Mouse (Mus musculus) heart, embryonic 15.5 days (tissue): Measurements from ENCODE around the gene Sel1l2. TPM values are rescaled to one million over a fixed set of nuclear protein-coding genes. Genes with fewer than 3 reads are reported as not detected.
A peak's percentile ranks its signal among the peaks of the same experiment; 100 is the strongest.
"Not testable (repeated sequence)": the region's sequence is repeated elsewhere in the genome, so short reads cannot be mapped to it uniquely, and the experiment has no call there.

Experiments used
- ATAC-seq: fragments of 200-750 bp; cut with Nextera tagmentation; replicated peaks from 2 replicates; pipeline ENCODE4 v1.8.0; 2017; ENCODE audit warnings: low read depth, moderate TSS enrichment; ENCODE audit not compliant: insufficient number of reproducible peaks, insufficient read depth, low FRiP score
- H3K27ac ChIP-seq: fragments of 300-500 bp; sonication (generic); 2 replicates; pipeline ENCODE4 v1.5.1; 2015; ENCODE audit warnings: mild to moderate bottlenecking, inconsistent platforms
- H3K27me3 ChIP-seq: fragments of 300-500 bp; sonication (generic); 2 replicates; pipeline ENCODE4 v1.6.1; 2015; ENCODE audit warnings: inconsistent platforms
- H3K36me3 ChIP-seq: fragments of 300-500 bp; sonication (generic); 2 replicates; pipeline ENCODE4 v1.6.1; 2015; ENCODE audit warnings: mild to moderate bottlenecking, inconsistent platforms
- H3K4me1 ChIP-seq: fragments of 300-500 bp; sonication (generic); replicated peaks from 2 replicates; pipeline ENCODE4 v1.6.1; 2015; ENCODE audit warnings: inconsistent platforms
- H3K4me2 ChIP-seq: fragments of 300-500 bp; sonication (generic); 2 replicates; pipeline ENCODE4 v1.6.1; 2015; ENCODE audit warnings: inconsistent platforms, mild to moderate bottlenecking, moderate library complexity
- H3K4me3 ChIP-seq: fragments of 300-500 bp; sonication (generic); 2 replicates; pipeline ENCODE4 v1.5.1; 2015; ENCODE audit warnings: mild to moderate bottlenecking, inconsistent platforms
- H3K9ac ChIP-seq: fragments of 300-500 bp; sonication (generic); 2 replicates; pipeline ENCODE4 v1.6.1; 2015; ENCODE audit warnings: mild to moderate bottlenecking, inconsistent platforms
- H3K9me3 ChIP-seq: fragments of 300-500 bp; sonication (generic); replicated peaks from 2 replicates; pipeline ENCODE4 v1.6.1; 2016; ENCODE audit warnings: inconsistent platforms
- WGBS: fragments of 180-500 bp; shearing (Covaris S2); methylation state at CpG from one replicate; pipeline ENCODE4 v1.1.7; 2015; ENCODE audit warnings: mixed read lengths; 5-methylcytosine and 5-hydroxymethylcytosine counted together
- polyA plus RNA-seq: library from polyadenylated mRNA; unstranded; fragments of >200 nt; fragmentation: Nextera tagmentation; extraction: Ambion mirVana; gene quantifications from 2 replicates; pipeline ENCODE4 v1.2.1, GENCODE M21; 2015

The Sel1l2 gene
- polyA plus RNA-seq, 1 experiment from 2014 or later: not detected

DNA sequence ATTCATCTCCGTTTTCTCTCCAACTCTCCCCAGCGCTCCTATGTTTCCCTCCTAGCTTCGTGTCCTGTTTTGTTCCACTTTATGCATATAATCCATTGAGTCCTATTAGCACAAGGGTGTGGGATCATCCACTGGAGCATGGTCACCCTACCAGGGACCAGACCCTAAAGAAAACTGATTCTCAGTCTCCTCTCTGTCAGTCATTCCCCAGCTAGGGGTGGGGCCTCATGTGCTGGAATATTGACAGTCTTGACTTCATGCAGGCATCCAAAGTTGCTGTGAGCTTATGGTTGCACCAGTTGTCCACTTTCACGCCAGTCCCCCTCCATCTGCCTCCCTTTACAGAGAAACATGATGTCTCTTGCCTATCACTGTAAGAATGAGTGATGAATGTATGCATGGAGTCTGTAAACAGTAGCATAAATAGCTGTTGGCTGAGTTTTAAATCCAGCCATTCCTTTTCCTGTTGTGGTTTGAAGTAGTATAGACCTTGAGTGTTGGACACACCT is 174.9 kb downstream of the Sel1l2 start:
- Histone ChIP-seq H3K4me2 (no peak overlapping the region), H3K4me3 (no peak overlapping the region), H3K4me1 (peaks cover 5% of the 10 kb centered on the region), H3K27ac (no peak overlapping the region), H3K9ac (no peak overlapping the region), H3K27me3 (no peaks in the 10 kb centered on the region), H3K9me3 (no peaks in the 10 kb centered on the region), H3K36me3 (no peaks in the 10 kb centered on the region)
- ATAC-seq: no peak
- whole genome bisulfite sequencing: 90% methylated on average over 4 of the region's 4 CpGs

DNA sequence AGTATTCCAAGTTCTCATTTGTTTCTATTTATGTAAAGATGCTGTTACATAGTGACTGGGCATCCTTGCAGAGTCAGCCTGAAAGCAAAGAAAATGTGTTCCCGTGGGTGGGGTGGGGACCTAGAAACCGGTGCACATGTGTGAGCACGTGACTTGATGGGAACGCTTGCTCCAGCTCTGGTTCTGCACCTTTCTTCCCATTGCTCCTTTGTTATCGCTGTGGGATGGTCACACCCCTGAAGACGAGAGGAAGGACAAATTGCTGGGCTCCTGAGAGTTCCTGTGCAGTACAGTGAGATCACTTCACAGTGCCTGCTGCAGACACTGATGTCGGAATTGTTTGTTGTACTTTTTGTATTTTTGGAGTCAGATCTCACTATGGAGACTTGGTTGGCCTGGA is 185.8 kb downstream of the Sel1l2 start:
- no peak for ATAC-seq
- H3K4me3 ChIP-seq: no peak overlapping the region

DNA sequence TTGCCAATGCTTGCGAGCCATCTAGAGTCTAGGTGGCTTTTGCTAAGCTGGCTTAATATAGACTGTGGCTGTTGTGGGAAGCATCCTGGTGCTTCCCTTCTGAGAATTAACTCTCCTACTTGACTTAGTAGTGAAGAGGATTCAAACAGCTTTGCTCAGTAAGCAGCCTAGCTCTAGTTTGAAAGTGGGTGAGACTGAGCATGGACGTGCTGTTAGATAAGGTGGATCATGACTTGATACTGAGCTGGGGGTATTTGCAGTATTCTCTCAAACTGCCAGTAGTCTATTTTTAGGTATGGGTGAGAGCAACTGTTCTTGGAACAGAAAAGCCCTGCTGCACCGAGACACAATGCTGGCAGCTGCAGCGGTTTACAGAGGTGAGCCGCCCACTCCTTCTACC is 186.9 kb downstream of the Sel1l2 start:
- Histone ChIP-seq H3K36me3 (peaks cover 26% of the 10 kb centered on the region), H3K4me2 (peak overlapping the region; percentile 49), H3K9me3 (no peaks in the 10 kb centered on the region), H3K4me1 (peaks cover 11% of the 10 kb centered on the region), H3K27ac (peak overlapping the region; percentile 80), H3K9ac (peak overlapping the region; percentile 25; the same call in 1 of the 2 replicates), H3K4me3 (peak overlapping the region; percentile 21; the same call in 1 of the 2 replicates), H3K27me3 (no peaks in the 10 kb centered on the region)
- peak; percentile 58; the same call in 1 of the 2 replicates for ATAC-seq
- 47% methylated on average over 5 of the region's 5 CpGs for WGBS

More for the DNA sequence above, 185.8 kb downstream of the Sel1l2 start:
- Histone ChIP-seq H3K4me2 (no peak overlapping the region), H3K9me3 (no peaks in the 10 kb centered on the region), H3K4me1 (peaks cover 11% of the 10 kb centered on the region), H3K27ac (no peak overlapping the region), H3K36me3 (peaks cover 22% of the 10 kb centered on the region), H3K9ac (no peak overlapping the region), H3K27me3 (no peaks in the 10 kb centered on the region)
- 88% methylated on average over 7 of the region's 7 CpGs for WGBS

DNA sequence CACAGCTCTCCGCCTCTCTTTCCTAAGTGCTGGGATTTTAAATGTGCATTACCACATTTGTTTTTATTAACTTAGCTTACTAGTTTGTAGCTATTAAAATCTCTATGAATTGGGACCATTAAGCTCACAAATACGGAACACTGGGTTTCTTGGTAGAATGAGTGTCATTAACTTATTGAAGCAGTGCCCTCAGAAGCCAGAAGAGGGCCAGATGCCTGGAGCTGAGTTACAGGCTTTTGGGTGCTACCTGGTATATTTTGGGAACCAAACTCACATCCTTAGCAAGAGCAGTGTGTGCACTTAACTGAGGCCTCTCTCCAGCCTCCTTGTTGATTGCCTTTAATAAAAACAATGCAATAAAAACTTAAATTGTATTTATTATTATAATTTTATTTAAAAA is 188.8 kb downstream of the Sel1l2 start:
- ATAC-seq: no peak
- 71% methylated on average over 2 of the region's 2 CpGs for WGBS

DNA sequence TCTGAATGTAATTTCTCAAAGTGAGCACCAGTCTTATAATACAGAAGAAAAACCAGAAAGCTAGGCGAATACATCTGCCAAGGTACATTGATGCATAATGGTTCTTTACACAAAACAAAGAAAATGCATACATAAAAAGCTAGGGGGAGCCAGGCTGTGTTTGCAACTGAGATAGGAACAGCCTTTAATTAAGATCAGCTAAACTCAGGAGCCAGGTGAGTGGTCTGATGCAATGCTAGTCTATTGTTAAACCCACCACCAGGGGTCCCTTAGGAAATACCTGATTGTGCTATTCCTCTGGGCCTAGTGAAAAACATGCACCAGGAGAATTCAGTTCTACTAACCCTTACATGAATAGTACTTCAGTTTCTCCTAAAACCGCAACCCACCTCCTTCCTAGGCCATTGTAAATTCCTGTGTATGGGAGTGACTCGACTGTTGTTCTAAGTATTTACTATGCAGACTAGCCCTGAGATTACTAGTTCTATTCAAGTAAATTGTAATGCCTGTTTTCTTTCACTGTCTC is 203.8 kb downstream of the Sel1l2 start:
- not testable (repeated sequence) for H3K4me3 ChIP-seq, ATAC-seq, H3K4me2 ChIP-seq, H3K4me1 ChIP-seq, H3K9me3 ChIP-seq, H3K27ac ChIP-seq, H3K27me3 ChIP-seq, H3K9ac ChIP-seq
- peaks cover 41% of the 10 kb centered on the region for H3K36me3 ChIP-seq
- 92% methylated on average over 3 of the region's 3 CpGs for WGBS

More for the DNA sequence above, 188.8 kb downstream of the Sel1l2 start:
- H3K9ac ChIP-seq: no peak overlapping the region
- no peak overlapping the region for H3K4me3 ChIP-seq
- H3K4me1 ChIP-seq: peaks cover 11% of the 10 kb centered on the region
- peaks cover 31% of the 10 kb centered on the region for H3K36me3 ChIP-seq
- H3K27me3 ChIP-seq: no peaks in the 10 kb centered on the region
- H3K4me2 ChIP-seq: no peak overlapping the region
- H3K27ac ChIP-seq: no peak overlapping the region
- H3K9me3 ChIP-seq: no peaks in the 10 kb centered on the region

Other genes starting within 250 kb of the Sel1l2 start
- gene Gm17374, start 237.7 kb downstream of the Sel1l2 start, polyA plus RNA-seq: not detected in 2 replicates
- gene Esf1, start 219.1 kb downstream of the Sel1l2 start, polyA plus RNA-seq: 12.8 and 14.9 TPM in 2 replicates
- gene Ndufaf5, start 219.1 kb downstream of the Sel1l2 start, polyA plus RNA-seq: 33.6 and 39.2 TPM in 2 replicates
- 23.3 and 25.3 TPM in 2 replicates for gene Macrod2, start 5.6 kb upstream of the Sel1l2 start, polyA plus RNA-seq